Mouse (Mus musculus) adrenal gland, adult 18-20 months (tissue): ENCODE results near the gene Gm31371. TPM values are rescaled to one million over a fixed set of nuclear protein-coding genes. Genes with fewer than 3 reads are reported as not detected.
A peak's percentile ranks its signal among the peaks of the same experiment; 100 is the strongest.
"Not testable (repeated sequence)": the region's sequence is repeated elsewhere in the genome, so short reads cannot be mapped to it uniquely, and the experiment has no call there.

Source experiments
- DNase-seq, 2 experiments: peaks; one replicate each; pipeline ENCODE4 v3.0.0; 2021 to 2022; ENCODE audit warnings: low spot score in 2 of 2
- long read RNA-seq, 2 experiments: library from polyadenylated mRNA; stranded (forward); transcript quantifications; one replicate each; pipeline ENCODE4 v2.0.0; 2021
- total RNA-seq, 2 experiments: library from RNA; stranded (reverse); gene quantifications; 1 replicate in 1 of 2; 2 replicates in 1 of 2; pipeline ENCODE4 v1.2.3; 2021

Gm31371 gene
- total RNA-seq, result under 1 TPM in 1 of 2 experiments, not detected in 1; 0.13 TPM
- long read RNA-seq, experiment 1, result 0 reads
- long read RNA-seq, experiment 2, result 0 reads

- DNase-seq, result not testable (repeated sequence)
Observed at GRCm38 (mm10) chr8:19903092-19903491, at the start of gene Gm31371. TSS of gene Gm31371 (plus strand) at chr8:19903392.

- DNase-seq, result not testable (repeated sequence)
Observed at GRCm38 (mm10) chr8:19906425-19907055, 3.3 kb downstream of the Gm31371 start.

- DNase-seq, result peak; percentile 5 to 18
Observed at GRCm38 (mm10) chr8:19908841-19909321, 5.7 kb downstream of the Gm31371 start.

GRCm38 (mm10) chr8:19919086-19919485 lies 15.9 kb downstream of the Gm31371 start:
- not testable (repeated sequence) for DNase-seq

- peak; percentile 2 to 18 for DNase-seq
Observed at GRCm38 (mm10) chr8:19934274-19934673, 31.1 kb downstream of the Gm31371 start.

GRCm38 (mm10) chr8:19935541-19936030 lies 32.4 kb downstream of the Gm31371 start:
- peak; percentile 3 to 19 for DNase-seq

- no peak for DNase-seq
Observed at GRCm38 (mm10) chr8:19960935-19961334, 57.7 kb downstream of the Gm31371 start.

GRCm38 (mm10) chr8:19963766-19964165 lies 60.6 kb downstream of the Gm31371 start:
- DNase-seq, result peak; percentile 4 to 26

GRCm38 (mm10) chr8:19968151-19968550 lies 65.0 kb downstream of the Gm31371 start:
- DNase-seq, result peak; percentile 11 to 31

GRCm38 (mm10) chr8:19975237-19975636 lies 72.0 kb downstream of the Gm31371 start:
- DNase-seq, result not testable (repeated sequence)

Other genes with a start within 250 kb of the Gm31371 start
- not detected for gene 4930467E23Rik, start 173.8 kb upstream of the Gm31371 start, total RNA-seq